7 mouse cellular contexts compared by ENCODE assay signal in genomic region chr13:43865036-43865435, GRCm38 (mm10).
DNase-seq lines count a peak whose midpoint lies in the region; ATAC-seq lines count a peak whose summit lies in the region.

No protein-coding gene starts in this region.

- peak overlapping the region; percentile 57 for H3K27ac ChIP-seq in embryonic facial prominence, embryonic 14.5 days (replicated peaks; ENCODE audit: low read depth, low read length)
- peak overlapping the region; percentile 89 for H3K27ac ChIP-seq in limb, embryonic 10.5 days
- H3K27ac ChIP-seq in midbrain, embryonic 16.5 days (ENCODE audit: low read length): no peak overlapping the region; the same call in 1 of the 2 replicates

- intact Hi-C loops in heart, postnatal 10 days (cut with DNase I): loop anchor here (2.0 to 5.0 kb wide), 5 partner anchors 182 to 1112 kb away; no protein-coding TSS in a partner anchor

- no peaks in the 10 kb centered on the region for H3K27me3 ChIP-seq in embryonic facial prominence, embryonic 14.5 days (replicated peaks; ENCODE audit: control insufficient read depth, insufficient read depth, low read length)
- H3K27me3 ChIP-seq in limb, embryonic 10.5 days (ENCODE audit: low read depth, poor library complexity, severe bottlenecking): peaks cover 23% of the 10 kb centered on the region; the same call in 1 of the 2 replicates
- peaks cover 4% of the 10 kb centered on the region for H3K27me3 ChIP-seq in midbrain, embryonic 16.5 days (ENCODE audit: control insufficient read depth, insufficient read depth, low read depth, low read length)

- peak overlapping the region; percentile 41 for H3K4me3 ChIP-seq in embryonic facial prominence, embryonic 14.5 days (ENCODE audit: low read depth, low read length)
- H3K4me3 ChIP-seq in limb, embryonic 10.5 days: peak overlapping the region; percentile 48
- H3K4me3 ChIP-seq in midbrain, embryonic 16.5 days (ENCODE audit: low read depth, low read length): peak overlapping the region; percentile 37

- ATAC-seq in embryonic facial prominence, embryonic 14.5 days (ENCODE audit: low read depth): peak; percentile 10
- peak; percentile 47; the same call in 1 of the 2 replicates for ATAC-seq in midbrain, embryonic 16.5 days

- no peaks in the 10 kb centered on the region for H3K9me3 ChIP-seq in embryonic facial prominence, embryonic 14.5 days (ENCODE audit: control insufficient read depth, low read length)
- no peaks in the 10 kb centered on the region for H3K9me3 ChIP-seq in limb, embryonic 10.5 days (replicated peaks)
- no peaks in the 10 kb centered on the region for H3K9me3 ChIP-seq in midbrain, embryonic 16.5 days (replicated peaks; ENCODE audit: control insufficient read depth, low read length, poor library complexity, severe bottlenecking)

- peak overlapping the region; percentile 70 for H3K4me2 ChIP-seq in embryonic facial prominence, embryonic 14.5 days (ENCODE audit: low read depth, low read length)
- H3K4me2 ChIP-seq in midbrain, embryonic 16.5 days (ENCODE audit: low read length): peak overlapping the region; percentile 61

- WGBS in embryonic facial prominence, embryonic 14.5 days: 2% methylated on average over 19 of the region's 20 CpGs
- 0% methylated on average over 20 of the region's 20 CpGs for WGBS in limb, embryonic 10.5 days
- 2% methylated on average over 20 of the region's 20 CpGs for WGBS in midbrain, embryonic 16.5 days

- peaks cover 20% of the 10 kb centered on the region for H3K4me1 ChIP-seq in embryonic facial prominence, embryonic 14.5 days (ENCODE audit: control insufficient read depth, insufficient read depth, low read length)
- peaks cover 42% of the 10 kb centered on the region for H3K4me1 ChIP-seq in limb, embryonic 10.5 days
- peaks cover 8% of the 10 kb centered on the region for H3K4me1 ChIP-seq in midbrain, embryonic 16.5 days (ENCODE audit: control insufficient read depth, insufficient read depth, low read length)

- H3K36me3 ChIP-seq in embryonic facial prominence, embryonic 14.5 days (ENCODE audit: control insufficient read depth, insufficient read depth, low read length): no peaks in the 10 kb centered on the region
- H3K36me3 ChIP-seq in limb, embryonic 10.5 days: no peaks in the 10 kb centered on the region
- H3K36me3 ChIP-seq in midbrain, embryonic 16.5 days (ENCODE audit: control insufficient read depth, insufficient read depth, low read length): no peaks in the 10 kb centered on the region

- H3K9ac ChIP-seq in embryonic facial prominence, embryonic 14.5 days (ENCODE audit: low read depth, low read length): peak overlapping the region; percentile 54
- peak overlapping the region; percentile 21 for H3K9ac ChIP-seq in midbrain, embryonic 16.5 days (ENCODE audit: low read depth, low read length)

- DNase-seq in urinary bladder, postnatal 14 days (ENCODE audit: low spot score): peak; percentile 20
- DNase-seq in urinary bladder, postnatal 10 days (ENCODE audit: low spot score): no peak
- no peak for DNase-seq in embryonic facial prominence, embryonic 14.5 days (ENCODE audit: low spot score)
- DNase-seq in heart, postnatal 10 days: peak; percentile 60 to 67
- peak; percentile 76 for DNase-seq in limb, embryonic 10.5 days (ENCODE audit: low spot score)
- peak; percentile 68 for DNase-seq in yolk sac, embryonic 10.5 days (ENCODE audit: low spot score)

Comparison
In these comparisons a context has a peak if more than half of its experiments do, and no peak if none do; other contexts are left out.
1. DNase-seq: peak in urinary bladder, postnatal 14 days (single experiment), heart, postnatal 10 days (2 of 2), limb, embryonic 10.5 days (single experiment) and yolk sac, embryonic 10.5 days (single experiment); none in urinary bladder, postnatal 10 days (single experiment) and embryonic facial prominence, embryonic 14.5 days (single experiment).
2. Peak in every context shown above with its lines, with median percentiles within 50 percentile points of each other: H3K4me3 ChIP-seq.